Mouse (Mus musculus) liver, embryonic 14.5 days (tissue): ENCODE data around the gene Hectd1. TPM values are rescaled to one million over a fixed set of nuclear protein-coding genes. Genes with fewer than 3 reads are reported as not detected.

ENCODE experiments used
- ATAC-seq: fragments of 200-750 bp; cut with Nextera tagmentation; 2 replicates; pipeline ENCODE4 v1.8.0; 2017; ENCODE audit warnings: moderate number of reproducible peaks, mild to moderate bottlenecking, moderate library complexity; ENCODE audit not compliant: insufficient read depth
- DNase-seq, 3 experiments: peaks; one replicate each; pipeline ENCODE4 v3.0.0-alpha.2; 2012 to 2013; ENCODE audit warnings: low read depth in 3 of 3, low spot score in 3 of 3
- H3K27ac ChIP-seq: fragments of 300-500 bp; sonication (generic); 2 replicates; pipeline ENCODE4 v1.5.1; 2014; ENCODE audit warnings: moderate library complexity, mild to moderate bottlenecking, control low read depth, inconsistent platforms
- H3K27me3 ChIP-seq: fragments of 300-500 bp; sonication (generic); 2 replicates; pipeline ENCODE4 v1.6.1; 2014; ENCODE audit warnings: mild to moderate bottlenecking, low read length, moderate library complexity; ENCODE audit not compliant: control insufficient read depth, insufficient read depth
- H3K36me3 ChIP-seq: fragments of 300-500 bp; sonication (generic); replicated peaks from 2 replicates; pipeline ENCODE4 v1.6.1; 2014; ENCODE audit warnings: low read depth; ENCODE audit not compliant: control insufficient read depth, insufficient read depth
- H3K4me1 ChIP-seq, 2 experiments: fragments of 200-500 bp in 1 of 2; fragments of 300-500 bp in 1 of 2; sonication (generic) in 1 of 2; replicated peaks; 2 replicates each; pipeline ENCODE4 v1.6.1; 2012 to 2014; ENCODE audit warnings: antibody characterized with exemption in 1 of 2, inconsistent platforms in 1 of 2, low read length in 1 of 2; ENCODE audit not compliant: control insufficient read depth in 2 of 2, insufficient read depth in 2 of 2
- H3K4me2 ChIP-seq: fragments of 300-500 bp; sonication (generic); 2 replicates; pipeline ENCODE4 v1.6.1; 2014; ENCODE audit warnings: low read depth, mild to moderate bottlenecking, control low read depth, moderate library complexity
- H3K4me3 ChIP-seq, 2 experiments: fragments of 200-500 bp in 1 of 2; fragments of 300-500 bp in 1 of 2; sonication (generic) in 1 of 2; 2 replicates each; pipeline ENCODE4 v1.5.1; 2012 to 2014; ENCODE audit warnings: low read depth in 2 of 2, low read length in 2 of 2, mild to moderate bottlenecking in 2 of 2, control low read depth in 1 of 2, inconsistent platforms in 1 of 2, moderate library complexity in 1 of 2; ENCODE audit not compliant: insufficient read depth in 1 of 2
- H3K9ac ChIP-seq: fragments of 300-500 bp; sonication (generic); replicated peaks from 2 replicates; pipeline ENCODE4 v1.6.1; 2014; ENCODE audit warnings: mild to moderate bottlenecking, control low read depth, moderate library complexity
- H3K9me3 ChIP-seq: fragments of 300-500 bp; sonication (generic); 2 replicates; pipeline ENCODE4 v1.6.1; 2016; ENCODE audit warnings: low read length, mixed read lengths; ENCODE audit not compliant: control insufficient read depth
- CTCF ChIP-seq: IDR thresholded peaks from 2 replicates; pipeline ENCODE4 v1.5.1; 2016; ENCODE audit warnings: antibody characterized with exemption, low read depth, control low read depth
- EP300 ChIP-seq: IDR thresholded peaks from 2 replicates; pipeline ENCODE4 v1.6.1; 2016; ENCODE audit warnings: antibody characterized with exemption, low read depth
- WGBS: fragments of 180-500 bp; shearing (Covaris S2); extraction: QIAGEN DNeasy Blood & Tissue Kit; methylation state at CpG from one replicate; pipeline ENCODE4 v1.1.7; 2014; ENCODE audit not compliant: insufficient replicate concordance; 5-methylcytosine and 5-hydroxymethylcytosine counted together
- polyA plus RNA-seq, 2 experiments: library from polyadenylated mRNA; depleted of rRNA in 1 of 2; stranded (reverse) in 1 of 2; unstranded in 1 of 2; fragments of >200 nt; fragmentation: Nextera tagmentation in 1 of 2; extraction: Ambion mirVana in 1 of 2; gene quantifications; 2 replicates each; pipeline versions ENCODE4 v1.2.1 to v1.2.3; 2012 to 2014

The Hectd1 gene
- polyA plus RNA-seq, 2 experiments = 22.1 to 22.3 TPM

DNA sequence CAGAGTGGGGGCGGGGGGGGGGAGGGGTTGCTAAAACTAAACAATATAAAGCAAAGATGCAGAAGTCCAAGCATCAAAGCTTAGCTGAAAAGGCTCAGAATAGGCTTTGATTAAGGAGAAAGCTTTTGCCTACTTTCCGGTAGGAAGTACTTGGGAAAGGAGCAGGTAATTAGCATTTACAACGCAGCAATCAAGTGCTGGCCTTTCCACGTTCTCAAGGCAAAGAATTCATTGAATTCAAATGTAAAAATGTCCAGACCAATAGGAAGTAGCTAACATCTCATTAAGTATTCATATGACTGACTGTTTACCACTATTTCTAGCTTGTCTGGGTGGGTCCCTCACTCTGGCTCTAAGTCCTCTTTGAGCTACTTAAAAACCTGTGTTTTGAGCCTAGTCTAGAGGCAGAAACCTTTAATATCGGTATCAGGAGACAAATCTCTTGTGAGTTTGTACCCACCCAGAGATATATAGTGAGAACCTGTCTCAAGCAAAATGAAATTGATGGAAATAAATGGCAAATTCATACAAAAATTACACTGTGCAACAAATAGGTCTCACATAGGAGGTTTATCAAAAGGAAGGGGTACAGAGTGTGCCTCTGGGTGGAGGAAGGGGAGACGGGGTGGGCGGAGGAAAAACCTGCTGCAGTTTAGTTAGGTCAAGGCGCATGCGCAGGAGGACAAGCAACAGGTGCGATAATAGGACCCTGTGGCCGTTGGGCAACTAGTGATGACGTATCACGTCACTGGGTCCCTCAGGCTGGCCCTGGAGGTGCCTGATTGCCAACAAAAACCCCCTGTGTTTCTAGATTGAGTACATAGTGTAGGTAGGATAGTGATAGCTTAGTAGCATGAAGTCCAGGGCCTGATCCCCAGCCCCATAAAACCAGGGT lies 29.0 kb upstream of the Hectd1 start:
- WGBS = 47% methylated on average over 13 of the region's 13 CpGs
- H3K4me2 ChIP-seq = no peak overlapping the region; the same call in 1 of the 2 replicates

DNA sequence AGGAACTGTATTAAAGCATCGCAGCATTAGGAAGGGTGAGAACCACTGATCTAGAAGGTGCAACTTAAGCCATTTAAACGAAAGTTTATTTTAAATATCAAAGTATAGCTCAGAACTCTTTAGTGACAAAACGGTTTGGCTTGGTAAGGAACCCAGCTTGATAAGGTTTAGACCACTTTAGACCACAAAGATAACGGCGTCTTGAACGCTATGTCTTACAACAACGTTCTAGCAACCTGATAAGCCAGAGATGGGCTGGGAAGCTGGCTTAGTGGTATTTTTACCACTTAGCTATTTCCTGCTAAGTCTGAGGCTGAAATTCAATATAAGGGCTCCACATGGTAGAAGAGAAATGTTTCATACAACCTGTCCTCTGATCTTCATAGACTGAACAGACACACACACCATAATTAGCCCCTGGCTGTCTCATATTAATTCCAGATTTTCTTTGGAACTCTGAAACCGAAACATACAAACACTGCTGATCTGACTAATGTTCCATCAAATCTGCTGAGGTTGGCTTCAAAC lies 27.5 kb upstream of the Hectd1 start:
- TF ChIP-seq CTCF (no peak), EP300 (peak; percentile 58; the same call in 1 of the 2 replicates)
- H3K4me2 ChIP-seq = peak overlapping the region; percentile 50

More for the DNA sequence above, 29.0 kb upstream of the Hectd1 start:
- no peaks in the 10 kb centered on the region for H3K9me3 ChIP-seq
- ATAC-seq (no peak; the same call in 1 of the 2 replicates), DNase-seq (no peak)
- H3K36me3 ChIP-seq = no peaks in the 10 kb centered on the region
- H3K4me1 ChIP-seq = peaks cover 38 to 49% of the 10 kb centered on the region in 2 experiments
- peak overlapping the region; percentile 38 for H3K27ac ChIP-seq
- no peak for TF ChIP-seq CTCF
- no peak for TF ChIP-seq EP300
- H3K4me3 ChIP-seq = no peak overlapping the region
- no peaks in the 10 kb centered on the region for H3K27me3 ChIP-seq
- no peak overlapping the region for H3K9ac ChIP-seq

DNA sequence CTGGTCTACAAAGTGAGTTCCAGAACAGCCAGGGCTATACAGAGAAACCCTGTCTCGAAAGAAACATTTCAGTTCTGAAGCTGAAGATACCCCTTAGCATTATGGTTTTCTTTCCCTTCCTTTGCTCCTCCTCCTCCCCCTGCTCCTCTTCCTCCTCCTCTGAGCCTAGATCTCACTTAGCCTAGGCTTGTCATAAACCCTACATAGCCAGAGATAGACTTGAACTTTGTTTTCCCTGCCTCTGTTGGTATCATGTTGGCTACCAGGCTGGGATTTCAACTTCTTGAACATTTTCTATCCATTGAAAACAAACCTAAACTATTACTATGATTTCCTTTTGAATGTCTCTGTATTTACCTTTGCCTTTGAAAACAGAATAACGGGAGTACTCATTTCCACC lies 26.5 kb upstream of the Hectd1 start:
- DNase-seq = no peak
- no peak for ATAC-seq
- WGBS = 35% methylated on average over 2 of the region's 2 CpGs
- H3K4me3 ChIP-seq = no peak overlapping the region
- 0 out of 2 replicates have a peak overlapping the region, but pooled peaks have one; percentile 9 for H3K9ac ChIP-seq
- no peak for TF ChIP-seq CTCF
- no peak for TF ChIP-seq EP300
- H3K4me2 ChIP-seq = peak overlapping the region; percentile 50
- no peaks in the 10 kb centered on the region for H3K9me3 ChIP-seq
- no peaks in the 10 kb centered on the region for H3K36me3 ChIP-seq
- H3K4me1 ChIP-seq = peaks cover 54 to 65% of the 10 kb centered on the region in 2 experiments
- peak overlapping the region; percentile 84 for H3K27ac ChIP-seq
- H3K27me3 ChIP-seq = no peaks in the 10 kb centered on the region

More for the DNA sequence above, 27.5 kb upstream of the Hectd1 start:
- DNase-seq (no peak), ATAC-seq (peak; percentile 50; the same call in 1 of the 2 replicates)
- Histone ChIP-seq H3K27me3 (no peaks in the 10 kb centered on the region), H3K9ac (peak overlapping the region; percentile 35; the same call in 1 of the 2 replicates), H3K4me3 (no peak overlapping the region), H3K4me1 (peaks cover 48 to 58% of the 10 kb centered on the region in 2 experiments), H3K36me3 (no peaks in the 10 kb centered on the region), H3K9me3 (no peaks in the 10 kb centered on the region), H3K27ac (peak overlapping the region; percentile 84)
- 17% methylated on average over 8 of the region's 8 CpGs for WGBS

DNA sequence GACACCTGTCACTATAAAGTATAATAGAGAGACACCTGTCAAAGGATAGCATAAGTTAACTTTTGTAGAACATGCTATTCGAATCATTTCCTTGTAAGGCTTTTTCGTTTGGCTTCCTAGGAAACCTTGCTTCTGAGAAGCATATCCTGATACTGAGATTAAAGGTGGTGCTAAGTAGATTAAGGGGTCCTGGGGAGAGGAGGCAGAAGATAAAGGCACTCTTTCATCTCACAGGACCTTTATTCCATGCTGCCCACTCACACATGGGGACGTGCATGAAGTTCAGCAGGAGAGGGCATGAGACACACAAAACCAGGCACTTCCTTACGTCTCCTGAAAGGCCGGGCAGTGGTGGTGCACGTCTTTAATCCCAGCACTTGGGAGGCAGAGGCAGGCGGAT lies 26.1 kb upstream of the Hectd1 start:
- Histone ChIP-seq H3K4me3 (no peak overlapping the region), H3K4me2 (peak overlapping the region; percentile 50), H3K4me1 (peaks cover 54 to 64% of the 10 kb centered on the region in 2 experiments), H3K9me3 (no peaks in the 10 kb centered on the region), H3K36me3 (no peaks in the 10 kb centered on the region), H3K27ac (peak overlapping the region; percentile 84), H3K9ac (0 out of 2 replicates have a peak overlapping the region, but pooled peaks have one; percentile 9), H3K27me3 (no peaks in the 10 kb centered on the region)
- peak; percentile 68 for ATAC-seq
- WGBS = 15% methylated on average over 7 of the region's 7 CpGs
- DNase-seq = peak in 1 of 3 experiments; percentile 78
- TF ChIP-seq CTCF = no peak
- TF ChIP-seq EP300 = peak; percentile 89

DNA sequence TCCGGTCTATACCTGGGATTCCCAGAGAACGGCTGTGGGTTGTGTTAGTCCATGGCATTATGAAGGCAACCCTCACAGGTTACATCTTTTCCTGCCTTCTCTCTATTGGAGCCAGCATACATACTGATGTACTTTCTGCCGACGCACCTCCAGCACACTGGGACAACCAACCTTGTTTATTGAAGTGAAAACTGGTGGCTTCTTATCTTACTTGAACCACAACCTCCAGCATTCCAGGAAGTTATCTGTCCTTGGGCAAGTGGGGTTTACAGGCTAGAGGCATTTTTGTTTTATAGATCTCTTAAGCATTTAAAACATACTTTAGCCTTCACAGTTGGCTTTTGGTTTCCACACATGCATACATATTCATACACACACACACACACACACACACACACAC lies 22.3 kb upstream of the Hectd1 start:
- DNase-seq = peak; percentile 71 to 77 (median 72)
- Histone ChIP-seq H3K9ac (peak overlapping the region; percentile 79), H3K36me3 (no peaks in the 10 kb centered on the region), H3K9me3 (no peaks in the 10 kb centered on the region), H3K4me2 (peak overlapping the region; percentile 81), H3K27me3 (no peaks in the 10 kb centered on the region), H3K4me1 (peaks cover 56 to 57% of the 10 kb centered on the region in 2 experiments), H3K27ac (peak overlapping the region; percentile 98), H3K4me3 (peak overlapping the region; percentile 56 to 66)
- 16% methylated on average over 4 of the region's 4 CpGs for WGBS
- ATAC-seq = peak; percentile 85
- TF ChIP-seq CTCF (no peak), EP300 (peak; percentile 88)
